18 mouse cellular contexts compared by ENCODE assay signal in the genomic region with DNA sequence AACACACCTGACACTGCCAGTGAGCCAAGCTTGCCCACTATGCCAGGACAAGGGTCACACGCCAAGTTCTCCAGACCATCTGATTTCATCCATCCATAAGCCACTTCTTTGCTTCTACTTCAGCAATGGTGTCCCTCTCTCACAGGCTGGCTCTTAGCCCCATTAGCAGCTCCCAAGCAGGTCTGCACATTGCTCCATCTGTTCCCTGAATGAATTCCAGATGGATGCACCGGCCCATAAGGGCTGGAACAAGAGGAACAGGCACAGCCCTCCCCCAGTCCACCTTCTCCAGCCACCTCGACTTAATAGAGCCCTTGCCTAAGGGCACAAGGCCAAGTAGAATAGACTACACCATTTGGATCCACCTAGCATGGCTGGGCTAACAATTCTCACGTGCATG.
DNase-seq lines count a peak whose midpoint lies in the region; ATAC-seq lines count a peak whose summit lies in the region.
"Had no signal": no experiment of that assay in that cellular context is flagged by ENCODE, and none has a peak within 500 bp of the region (broad histone marks: within the 10 kb centered on the region; RNA-seq: fewer than 3 reads in every experiment).

No protein-coding gene starts in this region.

- no peaks in the 10 kb centered on the region for H3K36me3 ChIP-seq in forebrain, embryonic 15.5 days
- H3K36me3 ChIP-seq in forebrain, embryonic 12.5 days (replicated peaks), result no peaks in the 10 kb centered on the region
- no peaks in the 10 kb centered on the region for H3K36me3 ChIP-seq in midbrain, embryonic 14.5 days (ENCODE audit: control insufficient read depth, insufficient read depth, low read length)
- H3K36me3 ChIP-seq: G1E had no signal

- WGBS in forebrain, embryonic 15.5 days, result 58% methylated on average over 4 of the region's 4 CpGs
- WGBS in forebrain, embryonic 12.5 days, result 71% methylated on average over 4 of the region's 4 CpGs
- WGBS in midbrain, embryonic 14.5 days, result 74% methylated on average over 4 of the region's 4 CpGs

- H3K27ac ChIP-seq in forebrain, embryonic 15.5 days (replicated peaks), result peak overlapping the region; percentile 45
- no peak overlapping the region for H3K27ac ChIP-seq in forebrain, embryonic 12.5 days
- H3K27ac ChIP-seq in midbrain, embryonic 14.5 days (replicated peaks; ENCODE audit: low read depth, low read length), result no peak overlapping the region
- H3K27ac ChIP-seq: hindbrain, embryonic 13.5 days; neural tube, embryonic 15.5 days; stomach, postnatal 0 days had no signal

- H3K4me3 ChIP-seq in forebrain, embryonic 15.5 days, result no peak overlapping the region
- H3K4me3 ChIP-seq in forebrain, embryonic 12.5 days (replicated peaks), result no peak overlapping the region
- H3K4me3 ChIP-seq in midbrain, embryonic 14.5 days (replicated peaks; ENCODE audit: low read depth, low read length), result no peak overlapping the region
- H3K4me3 ChIP-seq: hindbrain, embryonic 13.5 days; neural tube, embryonic 15.5 days had no signal

- H3K27me3 ChIP-seq in forebrain, embryonic 15.5 days, result no peaks in the 10 kb centered on the region
- H3K27me3 ChIP-seq in forebrain, embryonic 12.5 days, result no peaks in the 10 kb centered on the region
- H3K27me3 ChIP-seq in midbrain, embryonic 14.5 days (ENCODE audit: control insufficient read depth, insufficient read depth, low read length), result no peaks in the 10 kb centered on the region
- H3K27me3 ChIP-seq: hindbrain, embryonic 13.5 days; neural tube, embryonic 15.5 days had no signal

- ATAC-seq in forebrain, embryonic 15.5 days (replicated peaks), result peak; percentile 72
- ATAC-seq in forebrain, embryonic 12.5 days (ENCODE audit: low FRiP score), result no peak
- peak; percentile 96 for ATAC-seq in cerebellum, adult (ENCODE audit: insufficient number of reproducible peaks, low FRiP score, low TSS enrichment)
- ATAC-seq in midbrain, embryonic 14.5 days (ENCODE audit: low FRiP score, low TSS enrichment), result no peak
- ATAC-seq: activated CD4-positive, CD25-positive, alpha-beta regulatory T cell, adult 4 months; midbrain, embryonic 16.5 days had no signal

- H3K9ac ChIP-seq in forebrain, embryonic 15.5 days (replicated peaks), result no peak overlapping the region
- H3K9ac ChIP-seq in forebrain, embryonic 12.5 days, result no peak overlapping the region
- no peak overlapping the region for H3K9ac ChIP-seq in midbrain, embryonic 14.5 days (replicated peaks; ENCODE audit: low read length)
- H3K9ac ChIP-seq: hindbrain, embryonic 13.5 days; neural tube, embryonic 15.5 days had no signal

- H3K9me3 ChIP-seq in forebrain, embryonic 15.5 days, result no peaks in the 10 kb centered on the region
- H3K9me3 ChIP-seq in forebrain, embryonic 12.5 days, result no peaks in the 10 kb centered on the region
- H3K9me3 ChIP-seq in midbrain, embryonic 14.5 days (ENCODE audit: control insufficient read depth, low read length), result no peaks in the 10 kb centered on the region
- H3K9me3 ChIP-seq: G1E; hindbrain, embryonic 13.5 days; neural tube, embryonic 15.5 days had no signal

- peaks cover 40% of the 10 kb centered on the region for H3K4me1 ChIP-seq in forebrain, embryonic 15.5 days
- H3K4me1 ChIP-seq in forebrain, embryonic 12.5 days, result peaks cover 9% of the 10 kb centered on the region
- no peaks in the 10 kb centered on the region for H3K4me1 ChIP-seq in midbrain, embryonic 14.5 days (ENCODE audit: control insufficient read depth, insufficient read depth, low read length)

- H3K4me2 ChIP-seq in forebrain, embryonic 15.5 days (replicated peaks), result no peak overlapping the region
- no peak overlapping the region for H3K4me2 ChIP-seq in forebrain, embryonic 12.5 days
- no peak overlapping the region for H3K4me2 ChIP-seq in midbrain, embryonic 14.5 days (ENCODE audit: low read length)
- H3K4me2 ChIP-seq: hindbrain, embryonic 13.5 days; neural tube, embryonic 15.5 days had no signal

- DNase-seq in embryo, embryonic 10.5 days (ENCODE audit: low spot score), result peak; percentile 48
- peak; percentile 57 for DNase-seq in layer of hippocampus, adult 9-11 months
- no peak for DNase-seq in thymus, postnatal 0 days (ENCODE audit: low spot score)
- DNase-seq in midbrain, embryonic 14.5 days, result no peak
- DNase-seq in left cerebral cortex, adult 18-20 months (ENCODE audit: low spot score in 2 of 2), result no peak
- DNase-seq: heart, adult 18-20 months; kidney, postnatal 10 days; liver; lung, postnatal 10 days had no signal

Comparison
In these comparisons a context has a peak if more than half of its experiments do, and no peak if none do; other contexts are left out.
1. ATAC-seq: peak in forebrain, embryonic 15.5 days (single experiment) and cerebellum, adult (single experiment); none in forebrain, embryonic 12.5 days (single experiment) and midbrain, embryonic 14.5 days (single experiment).
2. DNase-seq: peak in embryo, embryonic 10.5 days (single experiment) and layer of hippocampus, adult 9-11 months (single experiment); none in thymus, postnatal 0 days (single experiment), midbrain, embryonic 14.5 days (single experiment) and left cerebral cortex, adult 18-20 months (0 of 2).